Mouse (Mus musculus) testis, adult 2 months (tissue): Measurements from ENCODE around the gene Fyttd1. TPM values are rescaled to one million over a fixed set of nuclear protein-coding genes. Genes with fewer than 3 reads are reported as not detected.
A peak's percentile ranks its signal among the peaks of the same experiment; 100 is the strongest.

Experiments
- H3K27ac ChIP-seq: fragments of 200-500 bp; 2 replicates; pipeline ENCODE4 v1.5.1; 2012; ENCODE audit warnings: low read depth, low read length; ENCODE audit not compliant: control insufficient read depth, insufficient read depth
- H3K27me3 ChIP-seq: fragments of 200-500 bp; 2 replicates; pipeline ENCODE4 v1.6.1; 2012; ENCODE audit warnings: mild to moderate bottlenecking, low read length, moderate library complexity; ENCODE audit not compliant: control insufficient read depth, insufficient read depth
- H3K36me3 ChIP-seq: fragments of 200-500 bp; 2 replicates; pipeline ENCODE4 v1.6.1; 2012; ENCODE audit warnings: mild to moderate bottlenecking, low read length; ENCODE audit not compliant: control insufficient read depth, insufficient read depth
- H3K4me1 ChIP-seq: fragments of 200-500 bp; 2 replicates; pipeline ENCODE4 v1.6.1; 2012; ENCODE audit warnings: low read length; ENCODE audit not compliant: control insufficient read depth, insufficient read depth
- H3K4me3 ChIP-seq: fragments of 200-500 bp; 2 replicates; pipeline ENCODE4 v1.5.1; 2012; ENCODE audit warnings: low read depth, mild to moderate bottlenecking, low read length, moderate library complexity, mixed read lengths; ENCODE audit not compliant: control insufficient read depth
- CTCF ChIP-seq: fragments of 200-500 bp; IDR thresholded peaks from 2 replicates; pipeline ENCODE4 v1.5.1; 2012; ENCODE audit warnings: low read depth, mild to moderate bottlenecking, inconsistent platforms, low read length, moderate library complexity; ENCODE audit not compliant: control insufficient read depth, insufficient read depth, insufficient replicate concordance
- POLR2A ChIP-seq: fragments of 200-500 bp; IDR thresholded peaks from 2 replicates; pipeline ENCODE4 v1.6.1; 2012; ENCODE audit warnings: low read depth, mild to moderate bottlenecking, inconsistent platforms, low read length, moderate library complexity; ENCODE audit not compliant: control insufficient read depth
- polyA plus RNA-seq: library from polyadenylated mRNA; depleted of rRNA; stranded (reverse); fragments of >200 nt; gene quantifications from 2 replicates; pipeline ENCODE4 v1.2.3, GENCODE M21; 2012; rRNA removed

Gene Fyttd1
- polyA plus RNA-seq, result 35.8 and 45.3 TPM in 2 replicates

- H3K27ac ChIP-seq, result peak within 1 kb of the TSS; percentile 96
- H3K27me3 ChIP-seq, result no peaks in the 10 kb centered on the region
- TF ChIP-seq CTCF (no peak; the same call in 1 of the 2 replicates), POLR2A (peak; percentile 99)
- H3K4me1 ChIP-seq, result peaks cover 5% of the 10 kb centered on the region
- peak within 1 kb of the TSS; percentile 96 for H3K4me3 ChIP-seq
- H3K36me3 ChIP-seq, result peaks cover 2% of the 10 kb centered on the region; the same call in 1 of the 2 replicates
These were observed at the start of gene Fyttd1, which contains the start of gene Rubcn for GRCm38 (mm10) chr16:32877343-32878156. TSS of gene Fyttd1 (plus strand) at chr16:32877500. TSS of gene Rubcn (minus strand) at chr16:32877766.

- TF ChIP-seq CTCF, result no peak
- no peak for TF ChIP-seq POLR2A
- H3K36me3 ChIP-seq, result peaks cover 3% of the 10 kb centered on the region; the same call in 1 of the 2 replicates
- H3K4me1 ChIP-seq, result peaks cover 5% of the 10 kb centered on the region; the same call in 1 of the 2 replicates
- no peaks in the 10 kb centered on the region for H3K27me3 ChIP-seq
- H3K4me3 ChIP-seq, result no peak overlapping the region
- no peak overlapping the region for H3K27ac ChIP-seq
These were observed 48.2 kb upstream of the Fyttd1 start for GRCm38 (mm10) chr16:32829104-32829503.

GRCm38 (mm10) chr16:32831501-32831900, 45.8 kb upstream of the Fyttd1 start:
- no peaks in the 10 kb centered on the region for H3K27me3 ChIP-seq
- no peak overlapping the region for H3K27ac ChIP-seq
- H3K4me1 ChIP-seq, result peaks cover 5% of the 10 kb centered on the region; the same call in 1 of the 2 replicates
- H3K4me3 ChIP-seq, result no peak overlapping the region
- no peak for TF ChIP-seq POLR2A
- TF ChIP-seq CTCF, result no peak
- H3K36me3 ChIP-seq, result peaks cover 3% of the 10 kb centered on the region

- Histone ChIP-seq H3K36me3 (peaks cover 1% of the 10 kb centered on the region), H3K27ac (no peak overlapping the region), H3K27me3 (no peaks in the 10 kb centered on the region), H3K4me3 (no peak overlapping the region), H3K4me1 (no peaks in the 10 kb centered on the region)
- TF ChIP-seq POLR2A (no peak), CTCF (no peak)
These were observed 30.2 kb upstream of the Fyttd1 start for GRCm38 (mm10) chr16:32847103-32847502.

- peaks cover 1% of the 10 kb centered on the region for H3K36me3 ChIP-seq
- H3K27ac ChIP-seq, result no peak overlapping the region
- H3K4me1 ChIP-seq, result no peaks in the 10 kb centered on the region; the same call in 1 of the 2 replicates
- no peaks in the 10 kb centered on the region for H3K27me3 ChIP-seq
- no peak overlapping the region for H3K4me3 ChIP-seq
- no peak for TF ChIP-seq CTCF
- TF ChIP-seq POLR2A, result no peak
These were observed 28.1 kb upstream of the Fyttd1 start for GRCm38 (mm10) chr16:32849042-32849830.

DNA sequence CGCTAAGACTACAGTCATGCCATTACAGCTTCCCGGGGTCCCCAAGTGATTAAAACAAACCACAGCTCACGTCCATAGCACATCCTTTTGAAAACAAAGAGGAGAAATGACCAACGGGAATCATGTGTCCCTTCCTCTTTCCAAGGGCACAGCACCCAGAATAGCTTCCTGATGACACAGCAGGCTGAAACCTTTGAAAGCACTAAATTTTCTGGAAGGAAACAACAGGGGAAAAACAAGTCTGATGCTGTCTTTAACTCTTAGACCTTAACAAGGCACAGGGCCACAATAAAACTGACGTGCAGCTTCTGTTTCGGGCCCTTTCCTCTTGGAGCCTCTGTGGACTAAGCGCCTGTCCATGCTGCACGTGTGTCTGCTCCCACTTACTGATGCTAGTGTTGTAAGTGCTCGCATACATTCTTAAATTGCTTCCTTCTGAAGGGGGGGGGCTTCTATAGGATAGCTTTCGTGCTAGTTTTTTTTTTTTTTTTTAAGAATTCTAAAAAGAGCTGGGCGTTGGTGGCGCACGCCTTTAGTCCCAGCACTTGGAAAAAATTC, 23.7 kb upstream of the Fyttd1 start:
- Histone ChIP-seq H3K36me3 (no peaks in the 10 kb centered on the region; the same call in 1 of the 2 replicates), H3K4me3 (no peak overlapping the region), H3K27ac (no peak overlapping the region; the same call in 1 of the 2 replicates), H3K4me1 (peaks cover 2% of the 10 kb centered on the region; the same call in 1 of the 2 replicates), H3K27me3 (no peaks in the 10 kb centered on the region)
- no peak for TF ChIP-seq POLR2A
- TF ChIP-seq CTCF, result no peak
